Mouse (Mus musculus): ENCODE measurements around the gene Gm49322. TPM values are rescaled to one million over a fixed set of nuclear protein-coding genes. Genes with fewer than 3 reads are reported as not detected.

The Gm49322 gene
- total RNA-seq, 2 experiments from 2014 or later, result 0.21 to 0.33 TPM

GRCm38 (mm10) chr10:80584045-80584488 lies 21.8 kb upstream of the Gm49322 start:
- no peak for DNase-seq

GRCm38 (mm10) chr10:80584642-80585552 lies 20.9 kb upstream of the Gm49322 start:
- no peak for DNase-seq

DNA sequence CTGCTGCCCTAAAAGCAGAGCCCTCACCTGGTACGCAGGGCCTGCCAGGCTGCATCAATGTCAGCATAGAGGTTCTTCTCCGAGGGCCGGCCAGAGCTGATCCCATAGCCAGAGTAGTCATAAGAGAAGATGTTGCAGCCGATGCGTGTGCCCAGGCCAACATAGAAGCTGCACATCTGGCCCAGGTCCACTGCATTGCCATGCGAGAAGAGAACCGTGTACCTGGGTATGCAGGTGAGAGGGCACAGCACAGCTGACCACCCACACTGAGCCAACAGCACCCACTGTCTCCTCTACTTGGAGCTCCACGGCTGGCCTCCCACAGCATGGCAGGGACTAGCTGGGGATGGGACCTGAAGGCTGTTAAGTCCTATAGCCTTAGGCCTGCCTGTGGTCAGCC lies 20.2 kb upstream of the Gm49322 start:
- no peak for DNase-seq

DNA sequence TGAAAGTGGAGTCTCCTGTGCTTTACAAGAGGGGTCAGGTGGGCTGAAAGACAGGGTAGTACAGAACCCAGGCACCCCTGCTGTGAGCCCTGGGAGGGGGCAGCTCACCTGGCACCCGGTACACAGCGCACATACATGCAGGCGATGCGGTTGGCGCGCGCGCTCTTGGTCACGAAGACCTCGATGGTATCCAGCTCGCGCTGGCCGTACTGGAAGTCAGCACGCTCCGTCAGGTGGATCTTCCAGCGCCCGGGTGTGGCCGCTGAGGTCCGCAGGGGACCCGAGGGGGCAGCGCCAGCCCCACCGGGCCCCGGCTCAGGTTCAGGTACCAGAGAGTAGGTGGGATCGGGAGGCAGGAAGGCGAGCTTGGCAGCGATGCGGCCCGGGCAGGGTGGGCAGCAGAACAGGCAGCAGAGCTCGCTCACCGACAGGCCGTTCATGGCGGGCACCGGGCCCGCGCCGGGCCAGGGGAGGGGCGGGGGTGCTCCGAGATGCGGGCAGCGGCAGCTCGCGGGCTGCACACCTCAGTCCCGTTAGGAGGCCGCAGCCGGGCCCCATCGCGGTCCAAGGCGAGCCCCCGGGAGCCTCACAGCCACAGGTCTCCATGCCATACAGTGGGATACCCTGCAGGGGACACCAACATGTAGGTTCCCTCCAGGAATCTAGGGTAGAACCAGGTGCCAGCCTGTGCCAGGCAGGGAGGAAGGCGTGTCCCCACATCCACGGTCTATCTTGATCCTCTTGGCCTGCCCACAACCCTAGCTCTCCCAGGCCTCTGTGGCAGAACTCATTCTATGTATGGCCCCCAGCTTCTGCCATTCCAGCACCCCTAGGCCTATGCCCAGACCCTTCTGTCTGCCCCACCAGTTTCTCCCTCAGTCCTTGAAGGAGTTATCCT lies 19.2 kb upstream of the Gm49322 start:
- no peak for DNase-seq

DNA sequence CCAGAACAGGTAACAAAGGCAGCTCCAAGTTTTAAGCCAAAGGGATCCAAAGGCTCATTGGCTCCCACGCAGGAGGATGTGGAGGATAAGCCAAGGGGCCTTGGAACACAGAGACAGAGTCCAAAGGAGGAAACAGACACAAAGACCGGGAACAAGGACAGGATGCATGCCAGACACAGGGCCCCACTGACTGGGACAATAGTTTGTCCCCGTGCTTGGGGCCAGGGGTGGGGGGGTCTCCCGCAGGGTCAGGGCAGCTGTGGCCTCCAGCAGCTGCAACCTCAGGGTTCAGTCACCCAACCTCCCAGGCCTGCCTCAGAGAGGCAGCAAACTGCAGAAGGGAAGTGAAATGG lies 18.5 kb upstream of the Gm49322 start:
- DNase-seq, result no peak

GRCm38 (mm10) chr10:80589127-80589878 lies 16.5 kb upstream of the Gm49322 start:
- no peak for DNase-seq

- DNase-seq, result peak; percentile 96
Measured at GRCm38 (mm10) chr10:80589879-80590854, 15.7 kb upstream of the Gm49322 start, which contains the start of gene Abhd17a. Gene Abhd17a, minus strand, starts transcription at chr10:80590341.

- no peak for DNase-seq
Measured at GRCm38 (mm10) chr10:80596318-80596717, 9.5 kb upstream of the Gm49322 start.

GRCm38 (mm10) chr10:80602698-80603325 lies 3.0 kb upstream of the Gm49322 start, which contains the start of the genes Scamp4 and Adat3:
Gene Scamp4, plus strand, starts transcription at chr10:80602872.
Gene Adat3, plus strand, starts transcription at chr10:80602880.
- DNase-seq, result peak; percentile 94

GRCm38 (mm10) chr10:80603364-80603763 lies 2.5 kb upstream of the Gm49322 start:
- no peak for DNase-seq

DNA sequence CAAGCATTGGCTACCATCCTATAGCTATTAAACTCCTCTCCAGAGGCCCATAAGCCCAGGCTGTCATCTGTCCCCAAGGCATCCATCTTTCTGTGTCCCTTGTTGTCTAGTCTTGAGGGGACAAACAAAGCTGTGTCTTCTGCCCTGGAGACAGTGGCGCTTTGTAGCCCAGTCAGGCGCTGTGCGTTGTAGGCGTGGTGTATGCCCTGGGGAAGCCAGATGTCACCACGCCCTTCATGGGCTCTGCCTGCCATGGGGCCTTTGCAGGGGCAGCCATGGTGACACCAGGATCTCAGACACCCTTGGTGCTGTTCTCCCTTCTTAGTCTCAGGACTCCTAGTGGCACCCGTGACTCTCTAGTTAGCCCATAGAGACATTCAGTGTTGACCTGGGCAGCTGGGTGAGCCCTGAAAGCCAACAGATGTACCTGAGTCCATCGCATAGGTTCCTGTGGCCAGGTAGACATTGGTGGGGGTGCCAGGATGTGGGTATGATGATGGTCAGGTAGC lies 1.8 kb upstream of the Gm49322 start:
- no peak for DNase-seq

DNA sequence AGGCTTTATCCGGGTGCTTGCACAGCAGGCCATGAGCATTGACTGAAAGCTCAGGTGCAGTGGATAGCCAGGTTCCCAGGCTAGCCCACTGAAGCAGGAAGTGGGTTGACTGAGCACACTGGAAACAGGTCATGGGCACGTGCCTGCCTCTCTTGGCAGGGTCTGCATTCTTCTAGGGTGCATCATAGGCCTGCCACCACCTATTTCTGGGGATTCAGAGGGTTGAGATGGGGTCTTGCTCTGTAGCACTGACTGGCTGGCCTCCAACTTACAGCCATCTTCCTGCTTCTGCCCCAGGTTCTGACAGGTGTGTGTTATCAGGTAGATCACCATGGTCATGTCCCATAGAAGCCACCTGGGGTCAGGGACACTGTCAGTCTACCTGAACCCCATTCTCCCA lies 833 bp upstream of the Gm49322 start:
- DNase-seq, result no peak

DNA sequence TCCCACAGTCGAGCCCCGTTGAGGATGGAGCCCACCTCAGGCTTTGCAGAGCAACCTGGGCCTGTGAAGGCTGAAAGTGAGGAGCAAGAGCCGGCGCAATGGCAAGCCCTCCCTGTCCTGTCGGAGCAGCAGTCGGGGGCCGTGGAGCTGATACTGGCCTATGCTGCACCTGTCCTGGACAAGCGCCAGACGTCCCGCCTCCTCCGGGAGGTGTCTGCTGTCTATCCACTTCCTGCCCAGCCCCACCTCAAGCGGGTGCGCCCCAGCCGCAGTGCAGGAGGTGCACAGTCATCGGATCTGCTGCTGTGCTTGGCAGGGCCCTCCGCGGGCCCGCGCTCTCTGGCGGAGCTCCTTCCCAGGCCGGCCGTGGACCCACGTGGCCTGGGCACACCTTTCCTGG lies 485 bp downstream of the Gm49322 start:
- no peak for DNase-seq

- DNase-seq, result no peak
Measured at GRCm38 (mm10) chr10:80606737-80607350, 1.0 kb downstream of the Gm49322 start.

- no peak for DNase-seq
Measured at GRCm38 (mm10) chr10:80608435-80608834, 2.6 kb downstream of the Gm49322 start.

DNA sequence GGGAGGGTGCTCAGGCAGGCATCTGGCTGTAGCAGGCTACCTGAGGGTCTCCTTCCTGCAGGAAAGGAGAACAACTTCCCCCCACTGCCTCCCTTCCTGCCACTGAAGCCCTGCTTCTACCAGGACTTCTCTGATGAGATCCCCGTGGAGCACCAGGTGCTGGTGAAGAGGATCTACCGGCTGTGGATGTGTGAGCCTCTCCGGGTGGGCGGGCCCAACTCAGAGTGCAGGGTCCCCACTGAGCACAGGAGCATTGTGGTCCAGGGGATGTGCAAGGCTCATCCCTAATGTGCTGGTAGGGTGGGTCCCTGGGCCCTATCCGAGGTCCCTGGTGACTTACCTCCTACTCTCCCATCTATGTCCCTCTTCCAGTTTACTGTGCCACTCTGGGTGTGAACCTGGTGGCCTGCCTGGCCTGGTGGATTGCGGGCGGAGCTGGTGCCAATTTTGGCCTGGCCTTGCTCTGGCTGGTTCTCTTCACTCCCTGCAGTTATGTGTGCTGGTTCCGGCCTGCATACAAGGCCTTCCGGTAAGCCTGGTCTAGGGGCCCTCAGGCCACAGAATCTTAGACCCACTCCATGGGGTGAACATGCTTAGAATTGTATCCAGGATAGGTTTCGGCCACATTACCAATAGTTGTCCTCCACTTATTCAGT lies 3.6 kb downstream of the Gm49322 start:
- DNase-seq, result no peak

- no peak for DNase-seq
Measured at GRCm38 (mm10) chr10:80610116-80610785, 4.4 kb downstream of the Gm49322 start.

DNA sequence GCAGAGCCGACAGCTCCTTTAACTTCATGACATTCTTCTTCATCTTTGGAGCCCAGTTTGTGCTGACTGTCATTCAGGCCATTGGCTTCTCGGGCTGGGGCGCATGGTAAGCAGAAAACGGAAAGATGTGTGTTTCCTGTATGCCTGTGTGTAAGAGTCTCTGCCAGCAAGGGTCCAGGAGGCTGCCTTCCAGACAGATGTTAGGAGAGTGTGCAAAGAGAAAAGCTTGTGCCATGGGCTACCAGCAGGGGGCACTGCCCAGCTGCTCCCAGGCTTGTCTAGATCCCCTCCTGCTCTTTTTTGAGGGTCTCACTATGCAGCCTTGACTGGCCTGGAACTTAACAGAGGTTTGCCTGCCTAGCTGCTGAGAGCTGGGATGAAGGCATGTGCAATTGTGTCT lies 5.2 kb downstream of the Gm49322 start:
- no peak for DNase-seq

All from gastrocnemius, postnatal 25 days (tissue).